Mouse (Mus musculus) liver, postnatal 0 days (tissue): ENCODE data around the gene Tut1. TPM values are rescaled to one million over a fixed set of nuclear protein-coding genes. Genes with fewer than 3 reads are reported as not detected.

Experiments used
- ATAC-seq: fragments of 200-750 bp; cut with Nextera tagmentation; 2 replicates; pipeline ENCODE4 v1.8.0; 2017; ENCODE audit warnings: mild to moderate bottlenecking, moderate library complexity
- DNase-seq: peaks from one replicate; pipeline ENCODE4 v3.0.0-alpha.2; 2016
- H3K27ac ChIP-seq: fragments of 300-500 bp; sonication (generic); 2 replicates; pipeline ENCODE4 v1.5.1; 2014; ENCODE audit warnings: antibody characterized with exemption, moderate library complexity, mild to moderate bottlenecking, low read depth
- H3K27me3 ChIP-seq: fragments of 300-500 bp; sonication (generic); 2 replicates; pipeline ENCODE4 v1.6.1; 2014; ENCODE audit warnings: low read length, control low read depth, mixed read lengths; ENCODE audit not compliant: insufficient read depth
- H3K36me3 ChIP-seq: fragments of 300-500 bp; sonication (generic); replicated peaks from 2 replicates; pipeline ENCODE4 v1.6.1; 2014; ENCODE audit warnings: mild to moderate bottlenecking, control low read depth, low read length, moderate library complexity, mixed read lengths; ENCODE audit not compliant: insufficient read depth
- H3K4me1 ChIP-seq: fragments of 300-500 bp; sonication (generic); 2 replicates; pipeline ENCODE4 v1.6.1; 2014; ENCODE audit warnings: antibody characterized with exemption, mild to moderate bottlenecking, control low read depth; ENCODE audit not compliant: insufficient read depth
- H3K4me2 ChIP-seq: fragments of 300-500 bp; sonication (generic); 2 replicates; pipeline ENCODE4 v1.6.1; 2014; ENCODE audit warnings: low read depth, mild to moderate bottlenecking, low read length, moderate library complexity, mixed read lengths
- H3K4me3 ChIP-seq: fragments of 300-500 bp; sonication (generic); 2 replicates; pipeline ENCODE4 v1.5.1; 2014; ENCODE audit warnings: low read depth, low read length
- H3K9ac ChIP-seq: fragments of 300-500 bp; sonication (generic); replicated peaks from 2 replicates; pipeline ENCODE4 v1.6.1; 2014; ENCODE audit warnings: mild to moderate bottlenecking, moderate library complexity
- H3K9me3 ChIP-seq: fragments of 300-500 bp; sonication (generic); 2 replicates; pipeline ENCODE4 v1.6.1; 2016; ENCODE audit warnings: mild to moderate bottlenecking, control low read depth, low read length, mixed read lengths
- CTCF ChIP-seq: sonication (generic); IDR thresholded peaks from 2 replicates; pipeline ENCODE4 v1.5.1; 2016; ENCODE audit warnings: antibody characterized with exemption, low read depth
- EP300 ChIP-seq: IDR thresholded peaks from 2 replicates; pipeline ENCODE4 v1.6.1; 2016; ENCODE audit warnings: antibody characterized with exemption, low read depth, mild to moderate bottlenecking
- WGBS: fragments of 180-500 bp; shearing (Covaris S2); extraction: QIAGEN DNeasy Blood & Tissue Kit; methylation state at CpG from one replicate; pipeline ENCODE4 v1.1.7; 2014; ENCODE audit not compliant: insufficient replicate concordance; 5-methylcytosine and 5-hydroxymethylcytosine counted together
- polyA plus RNA-seq: library from polyadenylated mRNA; unstranded; fragments of >200 nt; fragmentation: Nextera tagmentation; extraction: Ambion mirVana; gene quantifications from 2 replicates; pipeline ENCODE4 v1.2.1, GENCODE M21; 2015

Tut1 gene
- polyA plus RNA-seq, 1 experiment from 2014 or later: 10.7 TPM

DNA sequence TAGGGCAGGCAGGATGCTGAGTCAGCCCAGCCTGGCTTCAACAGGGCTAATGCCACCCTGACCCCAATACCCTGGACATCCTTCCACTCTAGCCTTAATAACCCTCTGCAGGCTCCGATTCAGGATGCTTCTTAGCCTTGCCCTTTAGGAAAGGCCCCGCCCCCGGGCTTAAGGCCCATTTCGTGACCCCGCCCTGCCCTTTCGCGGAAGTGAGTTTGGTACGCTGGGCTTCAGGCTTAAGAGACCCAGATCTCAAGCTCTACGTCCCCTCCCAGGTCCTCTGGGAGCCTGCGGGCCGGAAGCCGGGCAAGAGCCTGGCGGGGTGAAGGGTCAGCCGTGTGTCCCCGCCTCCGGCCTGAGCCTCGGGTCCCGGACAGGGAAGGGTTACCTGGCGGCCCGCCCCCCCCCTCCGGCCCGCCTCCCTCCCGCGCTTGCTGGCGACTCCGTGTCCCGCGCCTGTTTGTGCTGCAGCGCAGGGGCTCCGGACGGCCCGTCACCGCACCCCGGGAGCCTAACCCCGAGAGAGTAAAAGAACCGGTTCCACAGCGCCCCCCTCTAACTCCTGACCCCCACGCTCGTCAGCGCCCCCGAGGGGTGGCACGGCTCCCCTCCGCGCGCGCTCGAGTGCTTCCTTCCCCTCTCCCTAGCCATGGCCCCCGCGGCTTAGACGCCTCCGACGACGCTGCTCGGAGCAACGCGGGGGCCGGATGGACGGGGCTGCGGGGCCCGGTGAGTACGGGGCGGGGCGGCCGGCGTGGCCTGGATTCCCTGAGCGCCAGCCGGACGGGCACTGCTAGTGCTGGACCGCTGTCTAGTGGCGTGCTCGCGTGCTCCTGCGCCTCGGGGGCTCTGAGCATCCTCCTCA lies 24.2 kb upstream of the Tut1 start, which contains the start of the genes Rom1 and Eml3:
Rom1 (minus strand) TSS at position 133 of the 865 bp plus-strand sequence.
Eml3 (plus strand) TSS at position 329 of the 865 bp plus-strand sequence.
- Histone ChIP-seq H3K27me3 (no peaks in the 10 kb centered on the region), H3K4me2 (peak within 1 kb of the TSS; percentile 93), H3K4me1 (peaks cover 28% of the 10 kb centered on the region), H3K36me3 (peaks cover 40% of the 10 kb centered on the region), H3K27ac (peak within 1 kb of the TSS; percentile 91), H3K9ac (peak within 1 kb of the TSS; percentile 84), H3K9me3 (no peaks in the 10 kb centered on the region), H3K4me3 (peak within 1 kb of the TSS; percentile 72)
- ATAC-seq: peak; percentile 79
- peak; percentile 90 for DNase-seq
- under 1% methylated on average over 69 of the region's 74 CpGs for WGBS
- TF ChIP-seq EP300 (no peak), CTCF (peak; percentile 70)

DNA sequence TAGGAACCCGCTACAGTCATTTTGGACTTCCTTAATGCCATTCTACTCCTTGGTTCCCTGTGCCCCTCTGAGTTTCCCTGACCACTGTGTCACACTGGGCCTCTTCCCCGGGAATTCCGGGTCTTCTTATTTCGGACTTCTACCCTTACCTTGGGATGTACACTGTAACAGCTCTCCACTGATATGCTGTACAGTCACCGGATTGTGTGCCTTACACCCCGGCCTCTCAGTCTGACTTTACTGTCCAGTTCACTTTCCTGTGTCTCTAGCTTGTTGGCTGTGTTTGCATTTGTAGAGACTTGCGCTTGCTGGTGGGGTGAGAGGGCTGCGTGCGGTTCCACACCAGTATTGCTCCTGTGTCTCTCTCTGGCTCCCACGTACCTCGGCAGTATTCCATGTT lies 23.5 kb upstream of the Tut1 start:
- H3K36me3 ChIP-seq: peaks cover 44% of the 10 kb centered on the region
- WGBS: 2% methylated on average over 11 of the region's 11 CpGs
- no peaks in the 10 kb centered on the region for H3K9me3 ChIP-seq
- peak overlapping the region; percentile 93 for H3K4me2 ChIP-seq
- no peaks in the 10 kb centered on the region for H3K27me3 ChIP-seq
- H3K9ac ChIP-seq: peak overlapping the region; percentile 84
- peak; percentile 1; the same call in 1 of the 2 replicates for ATAC-seq
- DNase-seq: no peak
- peak overlapping the region; percentile 91 for H3K27ac ChIP-seq
- peak overlapping the region; percentile 72 for H3K4me3 ChIP-seq
- TF ChIP-seq EP300: no peak
- no peak for TF ChIP-seq CTCF
- H3K4me1 ChIP-seq: peaks cover 28% of the 10 kb centered on the region

DNA sequence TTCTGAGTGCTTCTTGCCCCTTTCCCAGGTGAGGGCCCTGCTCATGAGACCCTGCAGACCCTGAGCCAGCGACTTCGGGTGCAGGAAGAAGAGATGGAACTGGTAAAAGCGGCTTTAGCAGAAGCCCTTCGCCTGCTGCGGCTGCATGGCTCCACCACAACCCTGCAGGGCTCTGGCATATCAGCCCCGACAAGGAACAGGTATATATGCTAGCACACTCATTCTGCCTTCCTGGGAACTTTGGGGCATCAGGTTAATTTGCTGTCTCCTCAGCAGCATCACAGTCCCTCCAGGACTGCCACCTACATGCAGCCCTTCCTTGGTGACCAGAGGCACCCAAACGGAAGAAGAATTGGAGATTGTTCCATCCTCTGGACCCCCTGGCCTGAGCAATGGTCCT lies 22.9 kb upstream of the Tut1 start:
- ATAC-seq: no peak
- TF ChIP-seq EP300 (no peak), CTCF (no peak)
- H3K4me2 ChIP-seq: peak overlapping the region; percentile 93
- H3K27ac ChIP-seq: no peak overlapping the region
- no peaks in the 10 kb centered on the region for H3K9me3 ChIP-seq
- H3K4me1 ChIP-seq: peaks cover 28% of the 10 kb centered on the region
- no peaks in the 10 kb centered on the region for H3K27me3 ChIP-seq
- WGBS: 74% methylated on average over 7 of the region's 7 CpGs
- H3K4me3 ChIP-seq: peak overlapping the region; percentile 72
- H3K9ac ChIP-seq: peak overlapping the region; percentile 84; the same call in 1 of the 2 replicates
- DNase-seq: no peak
- peaks cover 43% of the 10 kb centered on the region for H3K36me3 ChIP-seq

GRCm38 (mm10) chr19:8936736-8937135 lies 16.9 kb upstream of the Tut1 start:
- TF ChIP-seq EP300 (no peak), CTCF (no peak)
- Histone ChIP-seq H3K4me1 (peaks cover 10% of the 10 kb centered on the region), H3K4me3 (no peak overlapping the region), H3K9ac (no peak overlapping the region), H3K27me3 (no peaks in the 10 kb centered on the region), H3K9me3 (no peaks in the 10 kb centered on the region), H3K27ac (no peak overlapping the region), H3K36me3 (peaks cover 50% of the 10 kb centered on the region), H3K4me2 (no peak overlapping the region)
- WGBS: 65% methylated on average over 2 of the region's 2 CpGs
- no peak for ATAC-seq
- DNase-seq: no peak

DNA sequence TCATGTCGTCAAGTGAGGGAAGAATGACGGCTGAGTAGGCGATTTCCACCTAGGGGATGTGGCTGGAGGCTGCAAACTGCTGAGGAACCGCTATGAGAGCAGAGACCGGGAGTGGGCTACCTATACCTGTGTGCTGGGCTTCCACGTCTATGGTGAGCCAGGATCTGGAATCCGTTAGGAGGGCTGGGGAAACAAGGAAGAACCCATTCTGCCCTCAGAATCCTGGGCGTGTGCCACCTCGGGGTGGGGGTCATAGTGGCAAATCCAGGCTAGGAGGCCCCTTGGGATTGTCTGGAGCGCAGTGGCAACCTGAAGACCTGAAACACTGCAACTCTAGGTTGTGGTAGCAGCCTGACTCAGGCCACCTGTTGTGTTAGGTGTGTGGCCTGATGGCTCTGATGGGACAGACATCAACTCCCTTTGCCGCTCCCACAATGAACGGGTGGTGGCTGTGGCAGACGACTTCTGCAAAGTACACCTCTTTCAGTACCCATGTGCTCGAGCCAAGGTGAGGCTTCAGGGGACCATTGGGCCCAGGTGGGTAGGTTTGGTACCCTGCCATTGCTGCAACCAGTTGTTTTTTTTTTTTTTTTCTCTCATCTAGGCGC lies 13.0 kb upstream of the Tut1 start:
- Histone ChIP-seq H3K4me2 (no peak overlapping the region), H3K9me3 (no peaks in the 10 kb centered on the region), H3K27ac (no peak overlapping the region), H3K36me3 (peaks cover 39% of the 10 kb centered on the region), H3K4me3 (0 out of 2 replicates have a peak overlapping the region, but pooled peaks have one; percentile 90), H3K4me1 (peaks cover 36% of the 10 kb centered on the region), H3K9ac (peak overlapping the region; percentile 98), H3K27me3 (no peaks in the 10 kb centered on the region)
- ATAC-seq (no peak), DNase-seq (no peak)
- no peak for TF ChIP-seq EP300
- TF ChIP-seq CTCF: no peak
- WGBS: 83% methylated on average over 15 of the region's 15 CpGs

- Histone ChIP-seq H3K4me1 (peaks cover 36% of the 10 kb centered on the region), H3K36me3 (peaks cover 43% of the 10 kb centered on the region), H3K4me3 (peak overlapping the region; percentile 90), H3K9ac (peak overlapping the region; percentile 98), H3K4me2 (peak overlapping the region; percentile 77), H3K9me3 (no peaks in the 10 kb centered on the region), H3K27ac (peak overlapping the region; percentile 80), H3K27me3 (no peaks in the 10 kb centered on the region)
- DNase-seq: no peak
- 49% methylated on average over 10 of the region's 10 CpGs for WGBS
- no peak for TF ChIP-seq CTCF
- no peak for TF ChIP-seq EP300
- no peak for ATAC-seq
These were observed 12.5 kb upstream of the Tut1 start for GRCm38 (mm10) chr19:8941136-8941514.
